29 mouse cellular contexts compared by ENCODE assay signal in genomic region chr6:112793887-112794286, GRCm38 (mm10).
"Had no signal": no experiment of that assay in that cellular context is flagged by ENCODE, and none has a peak within 500 bp of the region (broad histone marks: within the 10 kb centered on the region; RNA-seq: fewer than 3 reads in every experiment).

No protein-coding gene starts in this region.

- DNase-seq: left cerebral cortex, postnatal 4 days; liver; liver, embryonic 13.5 days; liver, postnatal 0 days; lung, adult 18-20 months; lung, adult 2 months; lung, embryonic 14.5 days; lung, postnatal 10 days; lung, postnatal 14 days; lung, postnatal 36 days; lung, postnatal 4 days; midbrain, embryonic 14.5 days had no signal

- H3K27ac ChIP-seq: limb, embryonic 10.5 days; limb, embryonic 12.5 days; limb, embryonic 13.5 days; limb, embryonic 15.5 days; liver, embryonic 12.5 days; liver, embryonic 13.5 days; liver, embryonic 14.5 days; liver, embryonic 15.5 days; lung, embryonic 15.5 days; macrophage; midbrain, embryonic 10.5 days; midbrain, embryonic 12.5 days; midbrain, embryonic 13.5 days; midbrain, embryonic 15.5 days had no signal

- H3K4me3 ChIP-seq: limb, embryonic 10.5 days; limb, embryonic 12.5 days; limb, embryonic 13.5 days; limb, embryonic 15.5 days; liver, embryonic 12.5 days; liver, embryonic 13.5 days; liver, embryonic 15.5 days; lung, embryonic 15.5 days; megakaryocyte, embryonic 14.5 days; midbrain, embryonic 10.5 days; midbrain, embryonic 12.5 days; midbrain, embryonic 13.5 days; midbrain, embryonic 15.5 days; myocyte had no signal

- ATAC-seq: liver, embryonic 12.5 days; liver, postnatal 0 days; lung, postnatal 0 days; midbrain, embryonic 13.5 days; midbrain, embryonic 15.5 days; midbrain, embryonic 16.5 days had no signal
